Mouse (Mus musculus): ENCODE results near the gene Magi2. TPM values are rescaled to one million over a fixed set of nuclear protein-coding genes. Genes with fewer than 3 reads are reported as not detected.

The Magi2 gene
- polyA plus RNA-seq, 1 experiment from 2014 or later: 18.6 TPM

GRCm38 (mm10) chr5:20461709-20462108, 1234.9 kb downstream of the Magi2 start:
- no peak overlapping the region for H3K4me2 ChIP-seq
- H3K36me3 ChIP-seq (ENCODE audit: poor library complexity, severe bottlenecking): peaks cover 5% of the 10 kb centered on the region; the same call in 1 of the 2 replicates
- H3K4me1 ChIP-seq: no peaks in the 10 kb centered on the region
- H3K9ac ChIP-seq: no peak overlapping the region
- no peaks in the 10 kb centered on the region for H3K9me3 ChIP-seq (replicated peaks)
- ATAC-seq: no peak
- no peaks in the 10 kb centered on the region for H3K27me3 ChIP-seq
- 78% methylated on average over 2 of the region's 2 CpGs for WGBS
- H3K27ac ChIP-seq: no peak overlapping the region
- no peak overlapping the region for H3K4me3 ChIP-seq

- Histone ChIP-seq H3K9me3 (replicated peaks) (no peaks in the 10 kb centered on the region), H3K4me2 (no peak overlapping the region), H3K27ac (no peak overlapping the region), H3K36me3 (ENCODE audit: poor library complexity, severe bottlenecking) (peaks cover 5% of the 10 kb centered on the region; the same call in 1 of the 2 replicates), H3K4me3 (no peak overlapping the region), H3K9ac (no peak overlapping the region), H3K4me1 (no peaks in the 10 kb centered on the region), H3K27me3 (no peaks in the 10 kb centered on the region)
- WGBS: 84% methylated on average over 2 of the region's 2 CpGs
- ATAC-seq: peak; percentile 76; the same call in 1 of the 2 replicates
Measured at GRCm38 (mm10) chr5:20462376-20462775, 1235.5 kb downstream of the Magi2 start.

DNA sequence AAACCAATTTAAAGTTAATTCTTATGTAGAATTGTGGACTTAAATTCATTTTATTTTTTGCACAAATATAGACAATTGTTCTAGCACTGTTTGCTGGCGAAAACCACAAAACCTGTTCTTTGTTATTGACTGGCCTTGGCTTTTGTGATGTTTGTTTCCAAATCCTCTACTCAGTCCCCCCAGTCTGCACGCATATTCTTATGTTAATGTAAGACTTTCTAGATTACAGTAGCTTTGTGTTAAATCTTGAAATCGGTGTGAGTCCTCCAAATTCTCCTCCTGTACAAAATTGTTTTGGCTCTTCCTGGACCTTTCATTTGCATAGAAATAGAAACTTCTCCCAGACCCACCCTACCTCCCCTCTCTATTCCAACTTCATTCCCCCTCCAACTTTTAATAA, 1242.9 kb downstream of the Magi2 start:
- peaks cover 5% of the 10 kb centered on the region; the same call in 1 of the 2 replicates for H3K36me3 ChIP-seq (ENCODE audit: poor library complexity, severe bottlenecking)
- no peaks in the 10 kb centered on the region for H3K4me1 ChIP-seq
- no peak for ATAC-seq
- no peak overlapping the region for H3K9ac ChIP-seq
- H3K27ac ChIP-seq: no peak overlapping the region
- H3K4me3 ChIP-seq: no peak overlapping the region
- no peak overlapping the region for H3K4me2 ChIP-seq
- H3K27me3 ChIP-seq: no peaks in the 10 kb centered on the region
- WGBS: 61% methylated on average over 3 of the region's 3 CpGs
- no peaks in the 10 kb centered on the region for H3K9me3 ChIP-seq (replicated peaks)

DNA sequence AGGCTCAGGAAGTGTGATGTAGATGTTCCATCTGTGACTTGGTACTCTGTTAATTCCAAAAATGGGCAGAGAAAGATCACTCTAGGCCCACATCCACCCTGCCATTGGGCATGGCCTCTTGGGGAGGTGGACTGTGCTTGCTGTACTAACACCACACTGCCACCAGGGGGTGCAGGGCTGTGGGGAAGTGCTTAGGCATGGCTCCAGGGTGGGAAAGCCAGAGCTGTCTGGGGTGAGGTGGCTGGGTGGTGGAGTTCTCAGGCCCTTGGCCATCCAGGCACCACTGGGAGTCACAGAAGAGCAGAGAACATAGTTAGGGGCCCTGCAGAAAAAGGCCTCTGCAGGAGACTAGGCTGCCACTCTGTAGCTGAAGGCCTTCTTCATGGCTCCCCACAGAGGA, 1243.6 kb downstream of the Magi2 start:
- no peak overlapping the region for H3K27ac ChIP-seq
- no peak overlapping the region for H3K4me2 ChIP-seq
- no peak overlapping the region for H3K4me3 ChIP-seq
- no peak overlapping the region for H3K9ac ChIP-seq
- peaks cover 5% of the 10 kb centered on the region; the same call in 1 of the 2 replicates for H3K36me3 ChIP-seq (ENCODE audit: poor library complexity, severe bottlenecking)
- ATAC-seq: no peak; the same call in 1 of the 2 replicates
- no peaks in the 10 kb centered on the region for H3K27me3 ChIP-seq
- H3K9me3 ChIP-seq (replicated peaks): no peaks in the 10 kb centered on the region
- H3K4me1 ChIP-seq: no peaks in the 10 kb centered on the region

GRCm38 (mm10) chr5:20484505-20484904, 1257.7 kb downstream of the Magi2 start:
- Histone ChIP-seq H3K4me3 (no peak overlapping the region), H3K9ac (no peak overlapping the region), H3K36me3 (ENCODE audit: poor library complexity, severe bottlenecking) (no peaks in the 10 kb centered on the region), H3K9me3 (replicated peaks) (no peaks in the 10 kb centered on the region), H3K27ac (no peak overlapping the region), H3K4me1 (no peaks in the 10 kb centered on the region), H3K4me2 (no peak overlapping the region), H3K27me3 (no peaks in the 10 kb centered on the region)
- ATAC-seq: no peak
- 88% methylated on average over 7 of the region's 7 CpGs for WGBS

GRCm38 (mm10) chr5:20491911-20492310, 1265.1 kb downstream of the Magi2 start:
- 82% methylated on average over 2 of the region's 2 CpGs for whole genome bisulfite sequencing
- no peaks in the 10 kb centered on the region for H3K36me3 ChIP-seq (ENCODE audit: poor library complexity, severe bottlenecking)
- H3K27ac ChIP-seq: no peak overlapping the region
- no peak overlapping the region for H3K4me2 ChIP-seq
- no peak overlapping the region for H3K4me3 ChIP-seq
- H3K27me3 ChIP-seq: no peaks in the 10 kb centered on the region
- ATAC-seq: no peak
- H3K9me3 ChIP-seq (replicated peaks): no peaks in the 10 kb centered on the region
- H3K9ac ChIP-seq: no peak overlapping the region
- H3K4me1 ChIP-seq: no peaks in the 10 kb centered on the region

DNA sequence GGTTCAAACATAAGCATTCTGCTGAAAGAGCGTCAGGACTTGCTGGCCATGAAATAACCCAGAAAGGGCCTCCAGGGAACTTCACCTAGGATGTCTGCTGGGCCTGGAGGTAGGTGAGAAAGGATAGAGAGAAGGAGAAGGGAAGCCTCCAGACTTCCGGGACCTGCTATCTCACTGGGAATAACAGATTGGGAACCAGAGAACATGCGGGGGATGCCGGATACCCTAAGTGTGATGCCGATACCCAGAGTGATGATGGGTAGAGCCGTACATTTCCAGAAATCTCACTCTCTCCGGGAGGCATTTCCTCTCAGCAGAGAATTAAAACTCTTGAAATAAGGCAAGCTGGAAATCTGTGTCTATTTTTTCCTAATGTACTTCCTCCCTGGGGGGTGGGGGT, 1265.8 kb downstream of the Magi2 start:
- no peak overlapping the region for H3K9ac ChIP-seq
- H3K4me1 ChIP-seq: no peaks in the 10 kb centered on the region
- H3K4me3 ChIP-seq: no peak overlapping the region
- H3K27ac ChIP-seq: no peak overlapping the region
- 94% methylated on average over 7 of the region's 7 CpGs for WGBS
- no peak for ATAC-seq
- H3K27me3 ChIP-seq: no peaks in the 10 kb centered on the region
- no peaks in the 10 kb centered on the region for H3K9me3 ChIP-seq (replicated peaks)
- H3K36me3 ChIP-seq (ENCODE audit: poor library complexity, severe bottlenecking): no peaks in the 10 kb centered on the region
- no peak overlapping the region for H3K4me2 ChIP-seq

DNA sequence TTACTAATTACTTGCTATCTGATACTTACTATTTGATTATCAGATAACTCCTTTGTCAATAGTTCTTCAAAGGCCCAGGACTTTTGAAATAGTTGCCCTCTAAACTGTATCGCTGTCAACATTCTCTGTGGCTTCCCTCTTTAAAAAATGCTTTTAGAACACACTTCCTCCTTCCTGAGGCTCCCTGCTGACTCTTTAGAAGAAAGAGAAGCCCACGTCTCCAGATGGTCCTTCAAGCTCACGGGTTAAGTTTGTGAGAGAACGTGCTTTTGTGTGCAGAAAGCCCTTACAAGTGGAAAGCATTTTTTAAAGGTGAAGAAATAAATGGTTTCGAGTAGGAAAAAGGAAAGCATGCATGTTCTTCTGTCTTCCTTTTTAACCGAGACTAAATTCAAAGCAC, 1267.2 kb downstream of the Magi2 start:
- ATAC-seq: no peak
- no peaks in the 10 kb centered on the region for H3K9me3 ChIP-seq (replicated peaks)
- H3K27me3 ChIP-seq: no peaks in the 10 kb centered on the region
- no peak overlapping the region for H3K4me3 ChIP-seq
- H3K27ac ChIP-seq: no peak overlapping the region
- no peaks in the 10 kb centered on the region for H3K4me1 ChIP-seq
- H3K36me3 ChIP-seq (ENCODE audit: poor library complexity, severe bottlenecking): no peaks in the 10 kb centered on the region
- no peak overlapping the region for H3K9ac ChIP-seq
- no peak overlapping the region for H3K4me2 ChIP-seq
- WGBS: 54% methylated on average over 6 of the region's 6 CpGs

GRCm38 (mm10) chr5:20496924-20497323, 1270.1 kb downstream of the Magi2 start:
- no peak for ATAC-seq
- Histone ChIP-seq H3K27me3 (no peaks in the 10 kb centered on the region), H3K9ac (no peak overlapping the region), H3K36me3 (ENCODE audit: poor library complexity, severe bottlenecking) (0 out of 2 replicates have a peak, but pooled peaks cover 3% of the 10 kb centered on the region), H3K9me3 (replicated peaks) (no peaks in the 10 kb centered on the region), H3K4me1 (no peaks in the 10 kb centered on the region), H3K4me2 (no peak overlapping the region), H3K27ac (no peak overlapping the region), H3K4me3 (no peak overlapping the region)
- 62% methylated on average over 8 of the region's 8 CpGs for WGBS

DNA sequence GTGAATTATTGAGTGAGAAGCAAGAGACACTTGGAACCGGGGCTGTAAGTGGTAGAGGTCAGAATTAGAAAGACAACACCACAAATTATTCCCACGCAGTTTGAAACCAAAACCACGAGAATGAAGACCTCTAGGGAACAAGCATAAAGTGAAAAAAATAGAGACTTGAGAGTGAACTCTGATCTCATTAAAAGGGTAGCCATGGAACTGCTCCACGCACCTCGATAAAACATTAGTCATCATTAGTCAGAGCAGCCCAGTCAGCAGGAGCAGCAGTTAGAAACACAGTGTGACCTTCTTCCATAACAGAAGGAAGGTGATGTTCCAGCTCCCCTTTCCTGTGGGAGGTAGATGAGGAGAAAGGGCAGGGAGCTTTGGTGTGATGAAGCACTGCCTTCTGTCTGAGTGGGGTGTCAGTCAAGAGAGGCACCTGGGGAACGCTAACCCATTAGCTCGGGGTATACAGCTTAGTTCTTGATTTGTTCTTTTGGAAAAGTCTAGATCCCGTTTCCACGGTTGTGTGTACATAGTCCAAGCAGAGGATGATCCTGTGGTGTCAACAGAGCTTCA, 1272.3 kb downstream of the Magi2 start:
- Histone ChIP-seq H3K4me3 (no peak overlapping the region), H3K4me1 (no peaks in the 10 kb centered on the region), H3K27me3 (no peaks in the 10 kb centered on the region), H3K27ac (no peak overlapping the region), H3K4me2 (no peak overlapping the region), H3K9me3 (replicated peaks) (no peaks in the 10 kb centered on the region), H3K36me3 (ENCODE audit: poor library complexity, severe bottlenecking) (0 out of 2 replicates have a peak, but pooled peaks cover 3% of the 10 kb centered on the region), H3K9ac (no peak overlapping the region)
- no peak for ATAC-seq
- 84% methylated on average over 9 of the region's 9 CpGs for WGBS

GRCm38 (mm10) chr5:20508609-20509008, 1281.8 kb downstream of the Magi2 start:
- Histone ChIP-seq H3K27ac (no peak overlapping the region), H3K36me3 (ENCODE audit: poor library complexity, severe bottlenecking) (no peaks in the 10 kb centered on the region), H3K27me3 (no peaks in the 10 kb centered on the region), H3K4me3 (no peak overlapping the region), H3K4me2 (no peak overlapping the region), H3K4me1 (0 out of 2 replicates have a peak, but pooled peaks cover 7% of the 10 kb centered on the region), H3K9ac (no peak overlapping the region), H3K9me3 (replicated peaks) (no peaks in the 10 kb centered on the region)
- no peak for ATAC-seq
- 75% methylated on average over 5 of the region's 5 CpGs for WGBS

- ATAC-seq: peak; percentile 68; the same call in 1 of the 2 replicates
- Histone ChIP-seq H3K27me3 (no peaks in the 10 kb centered on the region), H3K4me3 (no peak overlapping the region), H3K9me3 (replicated peaks) (no peaks in the 10 kb centered on the region), H3K4me2 (no peak overlapping the region), H3K36me3 (ENCODE audit: poor library complexity, severe bottlenecking) (no peaks in the 10 kb centered on the region), H3K27ac (no peak overlapping the region), H3K9ac (no peak overlapping the region), H3K4me1 (0 out of 2 replicates have a peak, but pooled peaks cover 7% of the 10 kb centered on the region)
- 42% methylated on average over 6 of the region's 6 CpGs for WGBS
Measured at GRCm38 (mm10) chr5:20509606-20510005, 1282.8 kb downstream of the Magi2 start.
